34 mouse cellular contexts compared by ENCODE assay signal in the genomic region with DNA sequence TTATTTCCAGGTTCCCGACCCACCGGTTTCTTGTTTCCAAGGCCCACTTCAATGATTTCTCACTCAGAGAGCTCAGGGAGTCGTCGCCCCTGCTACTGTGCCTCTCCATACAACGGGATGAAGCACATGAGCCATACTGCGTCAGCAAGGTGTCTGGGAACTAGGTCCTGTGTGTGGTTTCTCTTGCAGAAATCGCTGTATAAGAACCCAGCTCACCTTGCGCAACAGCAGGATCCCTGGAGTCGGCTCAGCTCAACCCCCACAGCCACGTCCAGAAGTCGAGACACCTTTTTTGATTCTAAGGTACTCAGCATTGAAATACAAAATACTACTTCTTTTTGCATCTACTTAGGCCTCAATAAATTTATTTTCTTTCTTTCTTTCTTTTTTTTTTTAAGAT. TPM values are rescaled to one million over a fixed set of nuclear protein-coding genes. Genes with fewer than 3 reads are reported as not detected.
"Had no signal": no experiment of that assay in that cellular context is flagged by ENCODE, and none has a peak within 500 bp of the region (broad histone marks: within the 10 kb centered on the region; RNA-seq: fewer than 3 reads in every experiment).

No protein-coding gene starts in this region.

- H3K36me3 ChIP-seq: embryonic facial prominence, embryonic 10.5 days; embryonic facial prominence, embryonic 12.5 days; embryonic facial prominence, embryonic 13.5 days; embryonic facial prominence, embryonic 15.5 days; forebrain, embryonic 10.5 days; forebrain, embryonic 12.5 days; forebrain, embryonic 15.5 days had no signal

- H3K4me1 ChIP-seq: embryonic facial prominence, embryonic 12.5 days had no signal

- DNase-seq: cerebellum, adult 8-10 months; cerebellum, adult 9-10 months; cerebellum, adult 9-11 months; cerebellum, postnatal 10 days; cerebellum, postnatal 14 days; cerebellum, postnatal 25 days; cerebellum, postnatal 36 days; embryo, embryonic 11 days; forebrain, postnatal 0 days; gastrocnemius, adult 2 months; gastrocnemius, postnatal 10 days; gastrocnemius, postnatal 14 days; gastrocnemius, postnatal 25 days; gastrocnemius, postnatal 36 days; heart, adult 18-20 months; heart, adult 2 months had no signal

- H3K9ac ChIP-seq: embryonic facial prominence, embryonic 12.5 days; embryonic facial prominence, embryonic 13.5 days; embryonic facial prominence, embryonic 15.5 days; forebrain, embryonic 12.5 days; forebrain, embryonic 13.5 days; forebrain, embryonic 15.5 days; forebrain, postnatal 0 days had no signal

- H3K4me3 ChIP-seq: embryonic facial prominence, embryonic 10.5 days; embryonic facial prominence, embryonic 12.5 days; embryonic facial prominence, embryonic 13.5 days; embryonic facial prominence, embryonic 15.5 days; erythroblast, embryonic 14.5 days; forebrain, embryonic 10.5 days; forebrain, embryonic 12.5 days; forebrain, embryonic 13.5 days; forebrain, embryonic 15.5 days; gastrocnemius, adult 2 months; heart, adult 2 months had no signal

- H3K27me3 ChIP-seq: embryonic facial prominence, embryonic 12.5 days; embryonic facial prominence, embryonic 13.5 days; embryonic facial prominence, embryonic 15.5 days; forebrain, embryonic 12.5 days; forebrain, embryonic 15.5 days had no signal

- H3K27ac ChIP-seq: embryonic facial prominence, embryonic 10.5 days; embryonic facial prominence, embryonic 12.5 days; embryonic facial prominence, embryonic 13.5 days; embryonic facial prominence, embryonic 15.5 days; forebrain, embryonic 10.5 days; forebrain, embryonic 12.5 days; forebrain, embryonic 13.5 days; forebrain, embryonic 15.5 days; gastrocnemius, adult 2 months; heart, adult 2 months had no signal

- ATAC-seq: forebrain, embryonic 13.5 days; forebrain, embryonic 14.5 days; forebrain, embryonic 15.5 days; forebrain, embryonic 16.5 days; forebrain, postnatal 0 days had no signal

- H3K9me3 ChIP-seq: embryonic facial prominence, embryonic 10.5 days; embryonic facial prominence, embryonic 12.5 days; embryonic facial prominence, embryonic 13.5 days; embryonic facial prominence, embryonic 15.5 days; forebrain, embryonic 12.5 days; forebrain, embryonic 13.5 days; forebrain, embryonic 15.5 days had no signal

- H3K4me2 ChIP-seq: embryonic facial prominence, embryonic 12.5 days; embryonic facial prominence, embryonic 13.5 days; embryonic facial prominence, embryonic 15.5 days; forebrain, embryonic 12.5 days; forebrain, embryonic 13.5 days; forebrain, embryonic 15.5 days had no signal

RNA-seq across cellular contexts. Expression of a gene that starts 6.0 kb away (rescaled TPM):
- total RNA-seq: gastrocnemius, adult 18-20 months; gastrocnemius, adult 2 months; gastrocnemius, postnatal 25 days; granulocyte monocyte progenitor cell, adult 5-6 weeks had no signal

RNA-seq across cellular contexts. Expression of a gene that starts 8.3 kb away (rescaled TPM):
- total RNA-seq: common myeloid progenitor, adult 5-6 weeks; gastrocnemius, adult 18-20 months; gastrocnemius, adult 2 months; gastrocnemius, adult 8-10 months; gastrocnemius, postnatal 10 days; gastrocnemius, postnatal 14 days; gastrocnemius, postnatal 25 days; gastrocnemius, postnatal 36 days; gastrocnemius, postnatal 4 days; granulocyte monocyte progenitor cell, adult 5-6 weeks; heart, adult 18-20 months; heart, adult 2 months; heart, adult 8-10 months had no signal
- polyA plus RNA-seq: embryonic facial prominence, embryonic 10.5 days; embryonic facial prominence, embryonic 11.5 days; embryonic facial prominence, embryonic 13.5 days; erythroblast, embryonic 14.5 days had no signal

RNA-seq across cellular contexts. Expression of a gene that starts 29.2 kb away (rescaled TPM):
- polyA plus RNA-seq: erythroblast, embryonic 14.5 days had no signal
